Mouse (Mus musculus) cerebellum, adult 11-12 months (tissue): Measurements from ENCODE around the gene Tes.
A peak's percentile ranks its signal among the peaks of the same experiment; 100 is the strongest.

ENCODE experiments used
- DNase-seq: peaks from one replicate; pipeline ENCODE4 v3.0.0; 2022

Tes gene

DNA sequence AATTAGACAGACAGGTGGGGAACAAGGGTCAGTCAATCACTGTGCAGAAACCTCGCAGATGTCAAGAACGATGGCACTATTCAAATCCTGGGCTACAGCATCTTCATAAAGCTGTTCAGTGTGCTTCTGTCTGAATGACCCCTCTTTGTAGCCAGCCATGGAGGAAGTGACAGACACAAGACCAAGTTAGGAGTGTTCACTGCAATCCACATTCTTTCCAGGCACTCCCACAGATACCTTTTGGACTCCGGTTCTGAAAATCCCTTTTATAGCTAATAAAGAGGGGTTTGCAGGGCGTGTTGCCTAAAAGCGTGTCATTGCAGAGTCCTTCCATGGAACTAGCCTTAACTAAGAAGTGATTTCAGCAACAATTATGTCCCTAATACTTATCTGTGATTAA lies 14.9 kb downstream of the Tes start:
- DNase-seq, result no peak

DNA sequence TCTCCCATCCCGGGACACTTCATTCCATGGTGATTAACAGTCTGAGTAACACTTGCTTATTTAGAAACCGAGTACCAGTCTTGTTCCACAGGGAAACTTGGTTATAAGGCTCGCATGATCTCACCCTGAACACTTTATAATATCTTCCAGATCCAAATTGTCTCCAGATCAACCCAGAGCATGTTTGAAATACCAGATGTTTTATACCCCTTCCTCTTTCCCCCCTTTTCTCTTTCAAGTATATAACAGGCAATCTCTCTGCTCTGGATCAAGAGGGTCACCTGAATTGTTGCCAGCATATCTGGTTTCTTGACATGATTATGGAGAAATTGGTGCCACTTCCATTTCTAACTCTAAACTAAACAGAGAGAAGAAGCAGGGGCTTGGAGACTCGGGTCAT lies 17.3 kb downstream of the Tes start:
- DNase-seq, result no peak

DNA sequence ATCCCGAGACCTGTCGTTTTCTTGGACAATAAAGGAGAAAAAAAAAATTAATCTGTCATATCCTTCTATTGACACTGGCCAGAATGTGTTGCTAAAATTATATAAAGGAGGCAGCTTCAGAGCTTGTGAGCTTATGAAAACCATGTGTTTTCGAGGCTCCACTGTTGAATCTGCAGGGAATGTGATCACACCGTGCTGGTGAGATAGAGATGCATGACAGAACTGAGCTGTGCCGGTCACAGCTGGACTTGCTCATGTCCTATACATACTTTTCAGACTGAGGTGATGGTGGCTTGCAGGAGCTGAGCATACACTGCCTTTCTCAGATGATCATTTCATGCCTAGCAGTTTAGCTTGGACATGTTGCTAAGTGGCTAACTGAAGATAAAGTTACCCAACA lies 17.9 kb downstream of the Tes start:
- DNase-seq, result no peak

DNA sequence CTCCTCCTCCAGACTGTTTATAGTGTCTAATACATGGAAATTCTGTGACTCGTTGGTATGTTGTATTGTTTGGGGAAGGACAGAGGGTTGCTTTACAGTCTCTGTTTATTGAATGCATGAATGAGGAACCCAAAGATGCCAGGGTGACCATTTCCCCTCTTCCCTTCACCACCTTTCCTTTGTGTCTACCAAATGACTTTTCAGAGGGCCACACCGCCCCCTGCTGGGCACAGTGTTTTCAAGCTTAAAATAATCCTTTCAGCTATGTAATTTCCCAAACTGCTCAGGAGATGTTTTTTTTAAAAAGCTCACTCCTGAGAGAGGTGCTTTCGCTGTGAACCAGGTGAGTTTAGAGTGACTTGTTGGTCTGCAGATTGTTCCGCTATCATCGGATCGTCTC lies 22.5 kb downstream of the Tes start:
- DNase-seq, result no peak

DNA sequence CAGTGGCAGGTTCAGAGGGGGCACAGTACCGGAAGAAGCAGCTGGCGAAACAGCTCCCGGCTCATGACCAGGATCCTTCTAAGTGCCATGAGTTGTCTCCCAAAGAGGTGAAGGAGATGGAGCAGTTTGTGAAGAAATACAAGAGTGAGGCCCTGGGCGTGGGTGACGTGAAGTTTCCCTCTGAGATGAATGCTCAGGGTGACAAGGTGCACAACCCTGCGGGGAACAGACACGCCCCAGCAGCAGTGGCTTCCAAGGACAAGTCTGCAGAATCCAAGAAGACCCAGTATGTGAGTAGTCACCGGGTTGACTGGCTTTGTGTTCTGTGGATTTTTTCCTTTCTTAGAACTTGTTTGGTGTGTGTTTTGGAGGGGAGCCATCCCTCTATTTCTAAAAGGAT lies 32.4 kb downstream of the Tes start:
- DNase-seq, result no peak

DNA sequence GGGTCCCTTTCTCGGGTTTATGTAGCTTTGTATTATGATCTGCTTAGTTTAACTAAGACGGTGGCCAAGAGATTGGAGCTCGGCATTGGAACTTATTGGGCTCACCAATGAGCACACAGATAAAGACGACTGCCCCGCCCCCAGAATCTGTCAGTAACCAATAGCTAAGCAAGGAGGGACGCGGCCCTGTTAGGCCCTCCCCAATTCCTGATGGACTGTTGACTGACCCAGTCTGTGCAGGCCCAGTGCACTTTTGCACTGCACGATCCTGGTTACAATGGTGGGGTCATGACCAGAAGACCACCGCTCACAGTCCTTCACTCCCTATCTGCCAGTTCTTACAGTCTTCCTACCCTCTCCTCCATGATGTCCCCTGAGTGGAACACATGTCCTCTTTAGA lies 33.6 kb downstream of the Tes start:
- DNase-seq, result no peak

DNA sequence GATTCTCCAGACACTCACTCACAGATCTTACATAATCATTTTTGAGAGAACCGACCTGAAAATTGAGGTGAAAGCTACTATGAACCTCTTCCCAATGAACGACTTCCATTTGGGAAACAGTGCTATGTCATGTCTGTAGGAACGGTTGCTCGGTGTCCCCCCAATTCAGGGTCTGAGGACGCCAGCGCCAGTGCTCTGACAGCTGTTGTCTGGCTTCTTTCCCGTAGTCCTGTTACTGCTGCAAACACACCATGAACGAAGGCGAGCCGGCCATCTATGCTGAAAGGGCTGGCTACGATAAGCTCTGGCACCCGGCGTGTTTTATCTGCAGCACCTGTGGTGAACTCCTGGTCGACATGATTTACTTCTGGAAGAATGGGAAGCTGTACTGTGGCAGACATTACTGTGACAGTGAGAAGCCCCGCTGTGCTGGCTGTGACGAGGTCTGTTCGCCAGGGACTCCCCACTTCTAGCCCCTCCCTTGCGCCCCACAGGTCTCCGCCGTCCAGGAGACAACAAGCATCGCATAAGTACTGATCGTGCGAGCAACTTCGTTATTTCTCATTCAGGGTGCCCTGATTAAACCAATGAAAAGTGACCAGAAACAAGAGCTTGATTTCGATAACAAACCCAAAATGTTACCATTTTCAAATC lies 34.7 kb downstream of the Tes start:
- no peak for DNase-seq

DNA sequence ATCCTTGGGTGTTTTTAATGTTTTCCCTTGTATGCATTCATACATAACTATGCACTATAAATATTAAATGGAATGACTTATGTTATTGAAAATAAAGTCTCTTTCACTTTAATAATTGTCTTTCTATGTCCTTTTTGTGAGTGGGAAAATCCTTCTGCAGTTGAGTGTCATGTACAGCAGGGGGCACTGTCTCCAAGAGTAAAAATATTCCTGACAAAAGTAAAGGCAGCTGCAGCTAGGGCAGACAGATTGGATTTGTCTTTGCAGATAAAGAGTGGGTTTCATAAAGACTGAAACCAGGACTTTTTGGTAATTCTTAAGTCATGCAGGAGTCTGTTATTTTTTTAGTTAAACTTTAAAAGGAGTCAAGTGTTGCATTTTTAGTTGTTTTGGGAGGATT lies 40.8 kb downstream of the Tes start:
- DNase-seq, result peak; percentile 6

DNA sequence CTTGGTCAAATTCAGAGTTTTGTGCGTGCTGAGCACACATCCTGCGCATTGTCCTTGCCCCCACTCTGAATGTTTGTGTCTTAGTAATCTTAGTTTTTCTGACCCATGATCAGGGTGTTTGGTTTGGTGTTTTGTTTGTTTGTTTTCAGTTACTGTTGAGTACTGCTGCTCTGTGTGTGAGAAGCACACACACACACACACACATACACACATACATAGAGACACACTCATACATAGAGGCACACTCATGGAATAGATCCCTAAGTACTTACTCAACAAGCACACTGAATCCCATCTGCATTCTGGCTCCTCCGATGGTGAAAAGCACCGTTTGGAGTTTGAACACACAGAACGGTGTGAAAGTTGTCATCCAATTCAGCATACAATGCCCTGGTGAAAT lies 41.5 kb downstream of the Tes start:
- no peak for DNase-seq

DNA sequence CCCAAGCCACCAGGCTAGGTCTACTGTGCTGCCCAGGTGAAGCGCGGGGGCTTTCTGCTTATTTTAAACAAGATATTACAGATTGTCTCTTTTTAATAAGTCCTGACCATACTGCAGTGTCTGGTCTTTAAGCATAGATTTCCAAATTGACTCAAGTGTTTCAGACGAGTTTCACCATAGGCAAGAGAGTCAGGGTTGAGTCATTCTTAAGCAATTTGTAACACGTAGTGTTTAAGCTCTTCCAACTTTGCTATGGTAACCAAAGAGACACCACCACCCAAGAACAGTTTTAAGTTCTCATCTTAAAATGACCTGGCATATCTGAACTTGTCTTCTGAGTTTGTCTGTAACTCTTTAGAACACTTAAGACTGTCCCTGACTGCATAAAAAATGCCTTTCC lies 44.3 kb downstream of the Tes start:
- no peak for DNase-seq

DNA sequence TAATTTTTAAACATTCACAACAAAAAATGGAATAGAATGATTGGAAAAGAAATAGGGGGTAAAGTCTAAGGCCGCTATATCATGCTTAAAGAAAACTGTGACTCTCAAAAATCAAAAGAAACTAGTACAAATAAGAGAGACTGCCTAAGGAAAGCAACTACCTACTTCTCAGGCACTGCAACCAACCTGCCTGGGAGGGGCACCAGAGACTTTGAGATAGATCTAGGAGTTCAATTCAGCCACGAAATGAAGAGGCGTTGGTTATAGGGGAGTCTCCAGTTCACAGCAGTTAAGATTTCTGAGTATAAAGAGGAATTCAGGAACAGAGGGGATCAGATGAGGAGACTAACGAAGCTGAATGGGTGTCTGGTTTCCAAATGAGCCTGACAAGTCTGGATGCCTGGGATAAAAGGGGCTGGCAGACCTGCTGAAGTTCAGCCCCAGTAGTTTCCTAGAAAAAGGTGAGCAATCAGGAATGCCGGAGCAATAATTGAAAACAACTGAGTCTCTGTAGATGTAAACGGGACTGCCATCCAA lies 45.7 kb downstream of the Tes start:
- no peak for DNase-seq

DNA sequence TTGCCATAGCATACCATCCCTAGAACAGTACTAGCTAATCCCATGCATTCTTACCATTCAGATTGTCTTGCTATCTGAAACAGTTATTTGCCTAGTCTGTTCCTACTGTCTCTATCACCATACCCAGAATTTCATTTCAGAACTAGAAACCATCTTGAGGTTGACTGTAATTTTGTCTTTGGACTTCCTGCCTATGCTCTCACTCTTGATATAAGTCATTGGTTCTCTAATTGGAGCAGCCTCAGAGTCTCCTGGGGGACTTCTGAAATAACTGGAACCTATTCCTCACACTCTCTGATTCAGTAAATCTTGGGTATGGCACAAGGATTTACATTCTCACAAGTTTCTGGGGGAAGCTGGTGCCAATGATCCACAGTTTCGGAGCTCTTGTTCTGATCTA lies 47.1 kb downstream of the Tes start:
- no peak for DNase-seq

DNA sequence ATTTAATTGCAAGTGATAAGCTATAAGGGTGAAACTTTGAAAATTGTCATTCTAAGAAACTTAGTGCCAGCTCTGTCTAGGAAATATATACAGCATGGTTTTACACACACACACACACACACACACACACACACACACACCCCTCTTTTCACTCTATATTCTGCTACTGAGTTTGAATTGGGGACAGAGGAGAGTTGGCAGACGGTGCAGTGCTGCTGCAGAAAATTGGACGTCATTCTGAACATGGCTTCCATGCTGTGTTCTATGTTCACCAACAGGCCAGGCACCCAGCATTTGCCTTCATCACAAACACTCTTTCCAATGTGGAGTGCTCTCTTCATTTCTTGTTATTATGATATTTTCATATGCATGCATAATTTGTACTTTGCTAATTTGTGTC lies 48.0 kb downstream of the Tes start:
- no peak for DNase-seq

DNA sequence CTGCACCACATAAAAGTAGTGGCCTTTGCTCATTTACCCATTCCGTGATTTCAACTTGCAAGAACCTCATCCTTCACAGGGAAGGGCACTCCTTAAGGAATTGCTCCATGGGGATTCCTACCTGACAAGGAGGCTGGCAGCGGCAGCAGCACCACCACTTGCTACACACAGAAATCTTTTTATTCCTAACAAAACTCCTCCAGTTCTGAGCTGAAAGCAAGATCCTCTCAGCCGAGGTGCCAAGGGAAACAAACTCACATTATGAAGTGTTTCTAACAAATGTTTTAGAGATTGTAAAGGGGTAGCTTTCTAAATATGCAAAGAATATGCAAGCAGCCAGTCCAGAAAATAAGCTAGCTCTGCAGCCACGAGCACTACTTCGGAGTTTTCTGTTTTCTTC lies 49.6 kb downstream of the Tes start:
- DNase-seq, result no peak

DNA sequence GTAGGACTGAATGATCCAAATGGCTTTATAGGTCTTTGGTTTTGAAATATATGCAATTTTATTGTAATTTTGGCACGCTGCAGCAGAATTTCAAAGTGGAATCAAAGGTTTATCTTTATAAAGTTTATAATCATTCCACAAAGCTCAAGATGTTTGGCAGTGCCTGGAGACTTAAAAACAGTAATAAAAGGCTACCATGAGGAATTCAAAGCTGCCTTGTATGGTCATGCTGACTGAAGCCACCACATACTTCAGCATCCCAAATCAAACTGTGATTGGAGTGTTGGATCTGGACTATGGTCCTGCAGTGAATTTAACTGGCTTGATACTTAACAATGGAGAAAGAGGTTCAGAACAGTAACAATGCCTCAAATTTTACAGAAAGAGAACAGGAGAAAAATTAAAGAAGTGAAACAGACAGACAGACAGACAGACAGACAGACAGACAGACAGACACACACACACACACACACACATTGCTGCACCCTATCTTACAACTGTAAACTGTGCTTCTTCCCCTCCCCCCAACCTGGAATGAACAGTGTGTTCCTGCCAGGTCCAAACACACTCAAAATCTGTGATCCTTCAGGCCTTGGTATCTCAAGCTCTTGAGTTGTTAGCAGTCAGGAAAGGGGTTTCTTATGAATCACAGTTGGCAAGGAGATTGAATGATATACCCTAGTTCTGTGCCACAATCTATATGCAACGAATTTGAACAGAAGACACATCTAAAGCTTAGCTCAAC lies 50.3 kb downstream of the Tes start:
- DNase-seq, result no peak

DNA sequence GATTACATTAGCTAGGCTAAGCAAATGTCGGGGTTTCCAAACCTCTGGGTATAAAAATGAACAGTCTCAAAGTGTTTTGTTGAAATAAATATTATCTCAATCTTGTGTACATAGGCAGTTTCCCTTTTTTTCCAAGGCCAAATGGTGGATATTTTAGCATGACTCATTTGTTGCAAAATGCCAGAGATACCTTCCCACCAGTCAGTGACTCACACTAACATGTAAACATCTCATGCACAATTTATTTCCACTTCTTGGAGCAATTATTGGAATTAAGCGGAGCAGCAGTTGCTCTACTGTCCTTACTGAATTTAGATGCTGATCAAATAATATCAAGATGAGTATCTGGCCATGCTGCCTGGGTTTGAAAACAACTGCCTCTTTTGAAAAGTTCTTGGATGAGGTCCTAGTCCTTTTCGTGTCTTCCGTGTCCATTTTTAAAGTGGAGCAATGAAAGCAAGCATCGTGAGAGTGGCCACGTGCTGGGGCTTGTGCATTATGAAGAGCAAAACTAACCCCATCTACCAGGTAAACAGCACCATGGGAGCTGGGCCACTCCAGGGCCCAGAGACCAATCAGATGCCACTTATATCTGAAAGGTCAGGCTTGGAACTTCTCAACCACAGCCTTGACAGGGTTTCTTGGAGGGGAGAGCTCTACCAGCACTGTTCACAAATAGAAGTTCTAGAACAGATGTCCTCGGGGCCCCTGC lies 54.7 kb downstream of the Tes start:
- no peak for DNase-seq

DNA sequence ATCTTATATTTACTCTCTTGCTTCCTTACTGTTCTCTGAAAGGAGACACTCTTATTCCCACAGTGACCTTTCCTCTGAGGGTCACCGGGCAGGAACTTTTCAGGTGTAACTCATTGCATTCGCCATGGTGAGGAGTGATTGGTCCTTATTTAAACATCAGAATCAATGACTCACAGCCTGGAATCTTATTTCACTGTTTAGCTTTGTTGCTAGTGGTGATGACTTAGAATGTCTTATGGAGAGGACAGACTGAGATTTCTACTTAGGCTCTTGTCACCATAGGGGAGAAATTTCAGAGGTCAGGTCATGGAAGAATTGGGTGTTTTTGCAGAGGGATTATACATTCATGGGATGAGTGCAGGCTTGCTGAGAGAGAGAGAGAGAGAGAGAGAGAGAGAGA lies 75.1 kb downstream of the Tes start:
- no peak for DNase-seq

DNA sequence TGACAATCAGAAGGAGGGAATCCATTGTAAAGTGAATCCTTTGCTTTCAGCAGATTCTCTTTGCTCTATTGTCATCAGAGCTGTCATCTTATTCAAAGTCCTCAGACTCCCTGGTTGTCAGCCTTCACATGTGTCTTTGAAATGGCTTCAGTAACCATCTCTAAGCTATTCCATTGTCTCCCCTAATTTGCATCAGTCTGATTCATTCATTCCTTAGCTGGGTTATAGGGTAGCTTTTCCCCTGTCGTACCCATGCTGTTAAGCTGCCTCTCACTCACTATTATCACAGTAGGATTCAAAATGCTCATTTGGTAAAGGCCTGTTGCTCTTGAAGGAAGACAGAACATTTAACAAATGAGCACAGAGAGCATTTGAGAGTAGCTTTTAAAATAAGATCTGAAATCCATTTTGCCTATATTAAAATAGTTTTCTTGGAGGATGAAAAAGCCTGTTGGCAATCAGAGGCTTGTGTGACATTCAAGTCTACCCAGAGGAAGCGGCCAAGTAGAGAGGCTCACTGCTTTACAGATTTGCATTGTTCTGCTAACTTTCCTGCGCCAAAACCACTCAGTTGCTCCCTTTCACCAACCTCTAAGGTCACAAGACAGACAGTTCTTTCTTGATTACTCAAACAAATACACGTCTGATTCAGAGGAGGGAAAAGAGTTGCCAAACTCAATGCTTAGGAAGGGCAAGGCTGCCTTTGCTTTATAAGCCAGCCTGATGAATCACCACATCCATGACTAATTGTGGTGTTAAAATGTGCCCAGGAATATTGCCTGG lies 77.8 kb downstream of the Tes start:
- no peak for DNase-seq

DNA sequence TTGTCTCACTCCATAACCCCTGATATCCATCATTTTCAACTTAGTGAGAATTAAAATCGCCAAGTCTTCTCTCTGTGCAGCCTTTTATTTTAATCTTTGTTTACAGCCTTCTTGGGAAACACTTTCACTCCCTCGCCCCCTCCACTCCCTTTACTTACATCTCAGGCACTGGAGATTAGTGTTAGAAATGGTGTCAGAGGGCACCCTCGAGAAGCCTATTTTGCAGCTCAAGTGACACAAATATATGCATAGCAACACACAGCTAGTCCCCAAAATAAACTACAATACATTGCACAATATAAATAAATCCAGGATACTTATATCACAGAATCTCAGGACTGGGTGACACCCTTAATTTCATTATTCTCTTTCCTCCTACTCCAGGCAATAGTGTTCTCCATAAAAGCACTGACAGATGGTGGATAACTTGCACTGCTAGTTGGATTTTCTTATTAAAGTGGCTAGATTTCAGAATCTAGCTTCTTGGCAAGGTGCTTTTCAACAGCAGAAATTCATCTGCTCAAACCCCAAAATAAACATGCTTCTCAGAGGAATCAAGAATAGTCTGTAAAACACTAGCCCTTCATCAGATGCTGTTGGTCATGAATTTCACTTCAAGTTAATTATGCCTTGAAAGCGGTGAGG lies 86.2 kb downstream of the Tes start:
- DNase-seq, result no peak

DNA sequence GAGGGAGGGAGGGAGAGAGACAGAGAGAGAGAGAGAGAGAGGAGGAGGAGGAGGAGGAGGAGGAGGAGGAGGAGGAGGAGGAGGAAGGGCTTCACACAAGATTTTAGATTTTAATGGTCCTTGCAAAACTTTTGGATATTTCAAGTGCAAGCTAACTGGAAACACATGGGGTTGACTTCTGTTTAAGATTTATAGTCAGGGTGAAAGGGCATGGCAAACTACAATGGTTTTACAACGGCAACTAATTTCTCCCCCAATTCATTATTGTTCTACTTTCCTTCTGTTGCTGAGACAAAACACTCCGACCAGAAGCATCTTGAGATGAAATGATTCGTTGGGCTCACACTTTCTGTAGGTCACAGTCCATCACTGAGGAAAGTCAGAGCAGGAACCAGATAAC lies 87.6 kb downstream of the Tes start:
- no peak for DNase-seq
